Mouse (Mus musculus) kidney, adult 2 months (tissue): ENCODE measurements around the gene Smg6.

ENCODE experiments used
- CTCF ChIP-seq: fragments of 200-500 bp; conservative IDR thresholded peaks from 2 replicates; pipeline ENCODE4 v1.5.1; 2011; ENCODE audit warnings: low read depth, mild to moderate bottlenecking, control low read depth, low read length, moderate library complexity, mixed read lengths; ENCODE audit not compliant: insufficient read depth, insufficient read length
- POLR2A ChIP-seq: fragments of 200-500 bp; IDR thresholded peaks from one replicate; pipeline ENCODE4 v1.6.1; 2011; ENCODE audit warnings: low read depth, low read length, control low read depth

DNA sequence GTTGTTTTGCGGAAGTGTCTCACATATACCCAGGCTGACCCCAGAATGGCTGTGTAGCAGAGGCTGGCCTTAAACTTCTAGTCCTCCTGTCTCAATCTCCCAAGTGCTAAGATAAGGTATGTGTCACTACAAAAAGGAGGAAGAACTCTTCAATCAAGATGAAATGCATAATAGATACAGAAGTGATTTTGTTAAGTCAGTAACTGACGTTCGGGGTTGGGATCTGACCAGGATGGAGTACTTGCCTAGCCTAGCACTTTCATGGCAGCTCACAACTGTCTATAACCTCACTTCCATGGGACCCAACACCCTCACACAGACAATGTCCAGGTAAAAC is 129.2 kb downstream of the Smg6 start:
- no peak for TF ChIP-seq CTCF
- TF ChIP-seq POLR2A: no peak
